Mouse (Mus musculus) C2C12 (cell line): ENCODE measurements around the gene Aknad1. TPM values are rescaled to one million over a fixed set of nuclear protein-coding genes. Genes with fewer than 3 reads are reported as not detected.

Experiments used
- H3K27me3 ChIP-seq: one replicate; pipeline ENCODE4 v1.6.1; 2011; ENCODE audit not compliant: control insufficient read depth, insufficient read depth, insufficient read length
- H3K36me3 ChIP-seq: one replicate; pipeline ENCODE4 v1.6.1; 2011; ENCODE audit not compliant: control insufficient read depth, insufficient read depth
- H3K4me3 ChIP-seq: one replicate; pipeline ENCODE4 v1.5.1; 2011; ENCODE audit warnings: mild to moderate bottlenecking, control low read depth; ENCODE audit not compliant: poor library complexity, insufficient read depth, severe bottlenecking
- H3K79me2 ChIP-seq: one replicate; pipeline ENCODE4 v1.6.1; 2011; ENCODE audit not compliant: control insufficient read depth, insufficient read depth
- H3K79me3 ChIP-seq: one replicate; pipeline ENCODE4 v1.6.1; 2011; ENCODE audit warnings: low read depth, control low read depth
- H3ac ChIP-seq: one replicate; pipeline ENCODE3; 2011; ENCODE audit warnings: low read depth; ENCODE audit not compliant: control insufficient read depth, insufficient read length
- CEBPB ChIP-seq: IDR thresholded peaks from one replicate; pipeline ENCODE4 v1.6.1; 2011; ENCODE audit warnings: low read depth, mild to moderate bottlenecking, control low read depth, moderate library complexity
- CTCF ChIP-seq: IDR thresholded peaks from one replicate; pipeline ENCODE4 v1.5.1; 2011; ENCODE audit not compliant: control insufficient read depth, insufficient read depth, insufficient read length
- FOSL1 ChIP-seq: IDR thresholded peaks from one replicate; pipeline ENCODE4 v1.8.0; 2011; ENCODE audit warnings: mild to moderate bottlenecking, low read length; ENCODE audit not compliant: poor library complexity, insufficient read depth, severe bottlenecking
- MAX ChIP-seq: IDR thresholded peaks from one replicate; pipeline ENCODE4 v1.6.1; 2011; ENCODE audit warnings: mild to moderate bottlenecking, control low read depth
- MYOD1 ChIP-seq: IDR thresholded peaks from one replicate; pipeline ENCODE4 v1.6.1; 2011; ENCODE audit warnings: low read depth; ENCODE audit not compliant: control insufficient read depth, insufficient read length
- MYOG ChIP-seq: IDR thresholded peaks from one replicate; pipeline ENCODE4 v1.6.1; 2011; ENCODE audit not compliant: control insufficient read depth, insufficient read length; ENCODE audit errors: extremely low read depth
- USF1 ChIP-seq: IDR thresholded peaks from one replicate; pipeline ENCODE4 v1.6.1; 2011; ENCODE audit warnings: low read depth, mild to moderate bottlenecking, control low read depth, moderate library complexity
- polyA plus RNA-seq: library from polyadenylated mRNA; unstranded; fragments of >200 nt; fragmentation: generic; extraction: Trizol; gene quantifications from one replicate; pipeline ENCODE4 v1.2.1, GENCODE M21; 2012; ENCODE audit warnings: missing spikeins

The Aknad1 gene
- polyA plus RNA-seq, 1 experiment: 0.20 TPM

DNA sequence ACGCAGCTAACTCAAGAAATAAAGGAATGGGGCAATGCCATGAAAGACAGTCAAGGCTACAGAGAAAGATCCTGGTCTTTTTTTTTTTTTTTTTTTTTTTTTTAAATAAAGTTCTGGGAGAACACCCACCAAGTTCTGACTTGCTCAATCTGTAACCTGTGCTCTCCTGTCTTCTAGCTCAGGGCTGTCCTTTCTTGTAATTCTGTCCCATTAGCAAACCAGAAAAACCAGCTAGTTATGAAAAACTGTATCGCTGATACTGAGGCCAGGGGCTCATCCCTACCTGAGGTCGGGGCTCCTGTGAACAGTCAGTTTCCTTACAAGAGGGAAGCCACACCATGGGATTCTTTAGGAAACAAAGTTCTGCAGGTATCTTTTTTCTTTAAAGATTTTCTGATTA, 51.0 kb downstream of the Aknad1 start:
- Histone ChIP-seq H3K27me3 (no peaks in the 10 kb centered on the region), H3K36me3 (peaks cover 36% of the 10 kb centered on the region), H3K4me3 (no peak overlapping the region), H3K79me2 (no peaks in the 10 kb centered on the region), H3K79me3 (no peaks in the 10 kb centered on the region), H3ac (no peak overlapping the region)
- TF ChIP-seq USF1: no peak
- no peak for TF ChIP-seq MYOD1
- no peak for TF ChIP-seq MYOG
- no peak for TF ChIP-seq MAX
- no peak for TF ChIP-seq CTCF

DNA sequence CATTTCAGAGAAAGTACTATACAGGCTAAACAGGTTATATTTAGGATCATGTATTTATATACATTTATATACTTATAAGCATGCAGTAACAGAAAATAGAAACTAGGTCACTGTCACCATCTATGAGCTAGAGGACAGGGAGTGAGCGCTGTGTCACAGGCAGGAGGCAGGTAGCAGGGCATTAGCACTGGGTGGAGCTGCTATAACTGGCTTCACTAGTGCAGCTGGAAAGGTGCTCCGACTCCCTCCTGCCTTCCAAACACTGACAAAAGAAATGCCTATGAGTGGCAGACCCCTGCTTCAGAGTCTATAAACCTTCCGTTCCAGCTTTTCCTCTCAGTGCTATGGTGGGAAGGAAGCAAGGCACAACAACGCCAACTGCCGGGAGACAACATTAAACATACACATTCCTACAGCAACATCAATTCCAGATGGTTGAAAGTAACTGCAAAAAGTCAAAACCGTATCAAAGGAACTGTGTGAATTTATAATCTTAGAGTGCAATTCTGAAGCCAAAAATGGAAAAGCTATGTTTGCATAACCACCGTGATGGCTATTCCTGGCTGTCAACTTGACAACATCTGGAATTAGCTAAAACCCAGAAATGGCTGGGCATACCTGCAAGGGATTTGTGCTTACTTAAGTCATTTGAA, 51.7 kb downstream of the Aknad1 start:
- no peaks in the 10 kb centered on the region for H3K79me3 ChIP-seq
- TF ChIP-seq MAX (no peak), CEBPB (no peak), CTCF (no peak), MYOG (no peak)
- no peaks in the 10 kb centered on the region for H3K79me2 ChIP-seq

DNA sequence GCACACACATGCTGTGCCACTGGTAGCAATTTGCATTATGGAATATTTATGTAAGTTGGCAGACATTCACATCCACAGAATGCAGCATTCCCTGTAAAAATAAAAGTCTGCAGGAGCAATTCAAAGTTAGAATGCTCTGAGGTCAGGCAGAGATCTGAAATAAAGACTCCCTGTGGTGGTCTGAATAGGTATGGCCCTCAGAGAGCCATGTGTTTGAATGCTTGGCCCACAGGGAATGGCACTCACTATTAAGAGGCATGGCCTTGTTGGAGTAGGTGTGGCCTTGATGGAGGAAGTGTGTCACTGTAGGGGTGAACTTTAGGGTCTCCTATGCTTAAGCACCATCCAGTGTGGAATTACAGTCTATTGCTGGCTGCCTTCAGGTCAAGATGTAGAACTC, 53.0 kb downstream of the Aknad1 start:
- H3K36me3 ChIP-seq: peaks cover 54% of the 10 kb centered on the region
- TF ChIP-seq CEBPB (no peak), CTCF (no peak), FOSL1 (no peak), MAX (no peak), USF1 (no peak), MYOG (no peak), MYOD1 (no peak)
- no peaks in the 10 kb centered on the region for H3K79me3 ChIP-seq
- no peaks in the 10 kb centered on the region for H3K27me3 ChIP-seq
- no peak overlapping the region for H3ac ChIP-seq
- no peaks in the 10 kb centered on the region for H3K79me2 ChIP-seq
- no peak overlapping the region for H3K4me3 ChIP-seq

More for the DNA sequence above, 51.7 kb downstream of the Aknad1 start:
- no peak overlapping the region for H3K4me3 ChIP-seq
- peaks cover 42% of the 10 kb centered on the region for H3K36me3 ChIP-seq
- H3K27me3 ChIP-seq: no peaks in the 10 kb centered on the region
- H3ac ChIP-seq: no peak overlapping the region

DNA sequence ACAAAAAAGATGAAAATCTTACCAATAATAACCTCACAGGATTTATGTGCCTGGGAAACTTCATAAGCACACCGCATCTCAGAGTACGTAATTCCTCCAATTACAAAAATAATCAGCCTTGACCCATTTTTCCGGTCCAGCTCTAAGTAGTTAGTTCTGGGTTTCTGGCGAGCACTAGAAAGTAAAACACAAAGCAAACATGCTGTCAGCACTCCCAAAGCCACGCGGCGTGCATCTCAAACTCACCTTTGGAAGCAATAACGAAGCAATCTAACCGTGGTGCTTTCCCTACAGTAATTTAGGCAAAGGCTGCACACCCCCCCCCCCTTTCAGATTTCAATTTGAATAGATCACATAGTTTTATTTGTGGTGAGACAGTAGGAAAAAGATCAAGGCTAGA, 55.3 kb downstream of the Aknad1 start:
- Histone ChIP-seq H3K27me3 (no peaks in the 10 kb centered on the region), H3K4me3 (no peak overlapping the region), H3K36me3 (peaks cover 77% of the 10 kb centered on the region), H3K79me3 (no peaks in the 10 kb centered on the region), H3K79me2 (no peaks in the 10 kb centered on the region), H3ac (no peak overlapping the region)
- TF ChIP-seq FOSL1: no peak
- no peak for TF ChIP-seq MAX
- no peak for TF ChIP-seq CEBPB
- no peak for TF ChIP-seq USF1
- no peak for TF ChIP-seq MYOG
- no peak for TF ChIP-seq MYOD1
- TF ChIP-seq CTCF: no peak

DNA sequence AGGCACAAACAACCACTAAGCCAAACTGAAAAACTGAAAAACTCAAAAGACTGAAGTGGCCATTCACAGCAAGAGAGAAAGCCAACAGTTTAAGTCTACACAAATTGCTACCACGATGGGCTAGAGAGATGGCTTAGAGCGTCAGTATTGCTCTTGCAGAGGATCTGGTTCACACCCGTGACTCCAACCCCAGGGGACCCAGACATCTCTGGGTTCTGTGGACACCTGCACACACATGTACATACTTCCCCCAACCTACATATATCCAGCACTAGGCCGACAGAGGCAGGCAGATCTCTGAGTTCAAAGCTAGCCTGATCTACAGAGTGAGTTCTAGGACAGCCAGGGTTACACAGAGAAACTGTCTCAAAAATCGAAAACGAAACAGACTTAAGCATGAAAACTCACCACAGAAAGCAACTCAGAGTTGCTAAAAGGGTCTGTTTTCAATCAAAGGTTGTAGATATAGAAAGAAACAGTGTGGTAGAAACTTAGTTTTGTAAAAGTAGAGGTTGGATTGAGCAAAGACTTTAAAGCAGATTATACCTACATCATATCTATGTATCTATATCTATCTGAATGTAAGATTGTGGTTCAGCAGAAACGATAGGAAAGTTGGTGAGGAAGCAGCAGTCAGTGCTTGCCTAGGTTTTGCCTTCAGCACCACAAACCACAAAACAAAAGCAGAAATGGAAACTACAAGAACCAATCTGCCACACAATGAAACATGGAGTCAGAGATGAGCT, 56.3 kb downstream of the Aknad1 start:
- Histone ChIP-seq H3K79me3 (no peaks in the 10 kb centered on the region), H3K27me3 (no peaks in the 10 kb centered on the region), H3K4me3 (no peak overlapping the region), H3ac (no peak overlapping the region), H3K79me2 (no peaks in the 10 kb centered on the region), H3K36me3 (peaks cover 86% of the 10 kb centered on the region)
- TF ChIP-seq FOSL1 (no peak), MAX (no peak), CEBPB (no peak), MYOG (no peak), MYOD1 (no peak), CTCF (no peak), USF1 (no peak)

DNA sequence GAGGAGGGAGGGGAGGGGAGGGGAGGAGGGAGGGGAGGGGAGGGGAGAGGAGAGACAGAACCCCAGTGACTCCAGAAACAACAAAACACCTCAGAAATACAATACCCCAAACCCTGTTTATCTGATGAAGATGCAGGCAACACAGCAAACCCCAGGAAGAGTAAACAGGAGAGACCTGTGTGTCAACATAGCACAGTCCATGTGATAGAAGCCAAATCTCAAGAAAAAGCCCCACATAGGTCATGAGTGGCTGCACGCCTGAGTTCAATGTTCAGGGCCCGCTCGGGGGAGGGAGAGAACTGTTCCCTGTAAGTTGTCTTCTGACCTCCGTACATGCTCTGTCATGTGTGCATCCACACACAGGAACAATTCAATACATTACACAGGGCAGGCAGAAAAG, 56.9 kb downstream of the Aknad1 start:
- Histone ChIP-seq H3K79me2 (no peaks in the 10 kb centered on the region), H3K4me3 (no peak overlapping the region), H3K79me3 (no peaks in the 10 kb centered on the region), H3ac (no peak overlapping the region), H3K36me3 (peaks cover 93% of the 10 kb centered on the region), H3K27me3 (no peaks in the 10 kb centered on the region)
- TF ChIP-seq CTCF (no peak), FOSL1 (no peak), USF1 (no peak), MYOG (no peak), CEBPB (no peak), MYOD1 (no peak), MAX (no peak)
